Mouse (Mus musculus) forebrain, embryonic 11.5 days (tissue): ENCODE results near the gene Rapgef2. TPM values are rescaled to one million over a fixed set of nuclear protein-coding genes. Genes with fewer than 3 reads are reported as not detected.

Source experiments
- ATAC-seq: fragments of 200-750 bp; cut with Nextera tagmentation; replicated peaks from 2 replicates; pipeline ENCODE4 v1.8.0; 2017; ENCODE audit warnings: moderate TSS enrichment; ENCODE audit not compliant: low FRiP score
- DNase-seq: peaks from one replicate; pipeline ENCODE4 v3.0.0-alpha.2; 2017; ENCODE audit warnings: low spot score
- H3K27ac ChIP-seq: fragments of 300-500 bp; sonication (generic); 2 replicates; pipeline ENCODE4 v1.5.1; 2014; ENCODE audit warnings: low read depth, low read length
- H3K27me3 ChIP-seq: fragments of 300-500 bp; sonication (generic); 2 replicates; pipeline ENCODE4 v1.6.1; 2014; ENCODE audit warnings: mild to moderate bottlenecking, low read length, mixed read lengths; ENCODE audit not compliant: control insufficient read depth, insufficient read depth
- H3K36me3 ChIP-seq: fragments of 300-500 bp; sonication (generic); 2 replicates; pipeline ENCODE4 v1.6.1; 2014; ENCODE audit warnings: mild to moderate bottlenecking, low read length, moderate library complexity, mixed read lengths; ENCODE audit not compliant: control insufficient read depth, insufficient read depth
- H3K4me1 ChIP-seq: fragments of 300-500 bp; sonication (generic); replicated peaks from 2 replicates; pipeline ENCODE4 v1.6.1; 2014; ENCODE audit warnings: low read length, mixed read lengths; ENCODE audit not compliant: control insufficient read depth, insufficient read depth
- H3K4me2 ChIP-seq: fragments of 300-500 bp; sonication (generic); 2 replicates; pipeline ENCODE4 v1.6.1; 2014; ENCODE audit warnings: low read depth, mild to moderate bottlenecking, low read length, moderate library complexity, mixed read lengths; ENCODE audit not compliant: severe bottlenecking
- H3K4me3 ChIP-seq: fragments of 300-500 bp; sonication (generic); 2 replicates; pipeline ENCODE4 v1.5.1; 2014; ENCODE audit warnings: low read depth, low read length
- H3K9ac ChIP-seq: fragments of 300-500 bp; sonication (generic); 2 replicates; pipeline ENCODE4 v1.6.1; 2014; ENCODE audit warnings: low read length
- H3K9me3 ChIP-seq: fragments of 300-500 bp; sonication (generic); 2 replicates; pipeline ENCODE4 v1.6.1; 2016; ENCODE audit warnings: low read length, mixed read lengths; ENCODE audit not compliant: control insufficient read depth
- WGBS: fragments of 180-500 bp; shearing (Covaris S2); extraction: QIAGEN DNeasy Blood & Tissue Kit; methylation state at CpG from one replicate; pipeline ENCODE4 v1.1.7; 2014; 5-methylcytosine and 5-hydroxymethylcytosine counted together
- polyA plus RNA-seq: library from polyadenylated mRNA; unstranded; fragments of >200 nt; fragmentation: Nextera tagmentation; extraction: Ambion mirVana; gene quantifications from 2 replicates; pipeline ENCODE4 v1.2.1, GENCODE M21; 2014

The Rapgef2 gene
- polyA plus RNA-seq, 1 experiment from 2014 or later, result 8.5 TPM

DNA sequence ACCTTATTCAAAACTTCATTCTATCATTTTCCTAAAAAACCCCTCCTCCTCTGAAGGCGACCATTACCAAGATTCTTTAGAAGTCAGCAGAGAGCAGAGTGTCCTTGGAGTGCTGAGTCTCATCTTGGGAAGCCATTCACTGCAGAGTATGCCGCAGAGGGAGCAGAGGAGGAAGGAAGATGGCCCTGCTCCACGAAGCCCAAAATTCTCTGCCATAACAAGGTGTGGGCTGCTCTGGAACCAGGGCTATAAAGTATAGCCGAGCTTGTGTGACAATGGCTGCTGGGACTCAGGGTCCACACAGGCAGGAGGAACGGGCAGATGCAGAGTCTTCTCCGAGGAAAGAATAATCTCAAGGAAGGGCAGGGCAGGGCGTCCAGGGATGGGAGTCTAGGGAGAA is 62.0 kb downstream of the Rapgef2 start:
- Histone ChIP-seq H3K9me3 (no peaks in the 10 kb centered on the region), H3K4me1 (no peaks in the 10 kb centered on the region; the same call in 1 of the 2 replicates), H3K27me3 (no peaks in the 10 kb centered on the region), H3K27ac (no peak overlapping the region), H3K4me3 (no peak overlapping the region), H3K36me3 (no peaks in the 10 kb centered on the region), H3K4me2 (no peak overlapping the region), H3K9ac (no peak overlapping the region)
- ATAC-seq, result no peak
- WGBS, result 83% methylated on average over 7 of the region's 7 CpGs
- no peak for DNase-seq

DNA sequence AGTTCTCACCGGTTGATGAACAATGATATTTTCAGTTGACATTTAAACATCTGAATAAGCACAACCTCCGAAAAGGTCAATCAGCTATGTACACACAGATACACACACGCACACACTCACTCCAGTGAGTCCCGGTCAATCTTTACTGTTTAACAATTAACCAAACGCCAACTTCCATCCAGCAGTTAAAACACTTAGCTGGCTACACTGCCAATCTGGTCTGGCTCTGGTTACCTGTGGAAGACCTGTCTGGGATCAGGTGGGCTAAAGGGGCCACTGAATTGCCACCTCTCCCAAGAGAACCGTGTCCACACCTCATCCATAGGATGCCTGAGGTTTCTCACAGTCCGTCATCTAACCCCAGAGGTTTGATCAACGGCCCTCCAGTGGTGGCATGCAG is 63.0 kb downstream of the Rapgef2 start:
- no peak overlapping the region for H3K9ac ChIP-seq
- H3K4me3 ChIP-seq, result no peak overlapping the region
- H3K36me3 ChIP-seq, result no peaks in the 10 kb centered on the region
- H3K4me2 ChIP-seq, result no peak overlapping the region
- 67% methylated on average over 8 of the region's 8 CpGs for WGBS
- no peaks in the 10 kb centered on the region for H3K9me3 ChIP-seq
- ATAC-seq (no peak), DNase-seq (no peak)
- H3K4me1 ChIP-seq, result peaks cover 6% of the 10 kb centered on the region; the same call in 1 of the 2 replicates
- H3K27ac ChIP-seq, result no peak overlapping the region
- H3K27me3 ChIP-seq, result no peaks in the 10 kb centered on the region

DNA sequence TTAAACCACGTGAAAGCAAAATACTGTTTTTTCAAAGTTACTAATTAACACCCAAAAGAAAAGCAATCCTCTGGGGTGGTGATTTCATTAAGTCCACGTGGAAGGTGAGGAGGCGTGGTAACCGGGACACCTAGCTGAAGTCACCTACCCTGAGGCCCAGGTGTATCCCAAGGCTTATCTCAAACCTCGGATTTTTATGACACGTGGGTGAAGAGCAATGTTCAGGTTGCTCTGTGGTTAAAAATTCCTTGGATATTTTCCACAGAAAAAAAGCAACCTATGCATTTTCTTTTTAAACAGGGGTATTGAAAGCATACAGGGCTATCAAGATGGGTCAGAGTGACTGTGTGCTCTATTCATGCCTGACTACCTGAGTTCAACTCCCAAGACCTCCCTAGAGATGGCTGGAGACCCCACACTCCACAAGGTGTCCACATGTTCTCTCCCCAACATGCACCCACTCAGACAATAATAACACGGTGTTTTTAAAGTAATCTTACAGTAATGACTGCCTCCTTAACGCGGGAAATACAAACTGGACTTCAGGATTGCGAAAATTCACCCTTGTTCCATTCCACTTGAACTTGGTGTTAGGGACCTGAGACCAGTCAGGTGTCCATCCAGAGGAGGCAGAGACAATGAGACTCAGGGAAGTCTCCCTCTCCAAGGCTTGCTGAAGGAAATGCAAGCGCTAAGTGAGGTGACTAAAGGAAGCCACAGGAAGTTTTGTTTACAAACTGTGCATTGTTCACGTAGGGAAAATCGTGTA is 63.9 kb downstream of the Rapgef2 start:
- Histone ChIP-seq H3K4me1 (peaks cover 6% of the 10 kb centered on the region; the same call in 1 of the 2 replicates), H3K36me3 (no peaks in the 10 kb centered on the region), H3K4me3 (no peak overlapping the region), H3K4me2 (no peak overlapping the region), H3K9me3 (no peaks in the 10 kb centered on the region), H3K27ac (no peak overlapping the region), H3K9ac (no peak overlapping the region), H3K27me3 (no peaks in the 10 kb centered on the region)
- WGBS, result 53% methylated on average over 13 of the region's 13 CpGs
- DNase-seq (no peak), ATAC-seq (no peak)

DNA sequence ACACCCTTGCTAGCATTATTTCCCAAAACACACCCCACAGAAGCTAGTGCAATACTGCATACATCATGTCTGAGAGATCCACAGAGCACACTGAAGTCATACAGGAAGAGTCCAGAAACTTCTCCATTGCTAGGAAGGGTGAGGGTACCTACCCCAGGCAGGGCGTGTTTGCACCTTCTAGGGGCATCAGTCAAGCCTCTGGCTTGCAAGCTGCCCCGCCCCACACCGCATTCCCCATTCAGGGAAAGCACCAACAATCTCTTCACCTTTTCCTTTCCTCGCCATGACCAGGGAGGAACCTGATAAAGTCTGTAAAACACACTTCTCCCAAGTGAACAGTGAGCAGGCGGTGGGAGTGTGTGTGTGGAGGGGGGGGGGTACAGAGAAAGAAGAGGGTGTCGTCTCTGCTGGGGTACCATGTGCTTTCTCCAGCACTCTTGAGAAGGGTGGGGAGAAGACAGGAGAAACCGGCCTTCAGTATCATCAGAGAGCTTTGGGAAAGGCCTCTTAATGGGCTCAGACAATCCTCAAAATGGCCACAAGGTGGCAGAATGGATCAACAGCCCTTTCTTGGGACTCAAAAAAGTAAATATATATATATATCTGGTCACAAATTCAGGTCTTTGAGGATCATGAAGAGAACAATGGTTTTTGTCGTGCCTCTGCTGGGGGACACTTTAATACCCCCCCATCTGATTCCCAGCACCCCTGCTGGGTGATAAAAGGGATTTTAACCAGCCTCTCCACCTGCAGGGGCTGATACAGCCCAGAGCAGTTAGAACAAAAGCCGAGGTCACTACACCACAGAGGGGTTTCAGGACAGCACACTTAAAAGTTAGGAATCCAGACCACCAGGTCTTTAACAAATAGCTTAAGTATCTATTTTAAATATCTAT is 64.8 kb downstream of the Rapgef2 start:
- DNase-seq, result peak; percentile 60
- Histone ChIP-seq H3K27ac (no peak overlapping the region), H3K9me3 (no peaks in the 10 kb centered on the region), H3K4me2 (no peak overlapping the region), H3K4me3 (no peak overlapping the region), H3K4me1 (peaks cover 6% of the 10 kb centered on the region; the same call in 1 of the 2 replicates), H3K9ac (no peak overlapping the region), H3K27me3 (no peaks in the 10 kb centered on the region), H3K36me3 (no peaks in the 10 kb centered on the region)
- 31% methylated on average over 9 of the region's 9 CpGs for WGBS
- peak; percentile 72 for ATAC-seq

DNA sequence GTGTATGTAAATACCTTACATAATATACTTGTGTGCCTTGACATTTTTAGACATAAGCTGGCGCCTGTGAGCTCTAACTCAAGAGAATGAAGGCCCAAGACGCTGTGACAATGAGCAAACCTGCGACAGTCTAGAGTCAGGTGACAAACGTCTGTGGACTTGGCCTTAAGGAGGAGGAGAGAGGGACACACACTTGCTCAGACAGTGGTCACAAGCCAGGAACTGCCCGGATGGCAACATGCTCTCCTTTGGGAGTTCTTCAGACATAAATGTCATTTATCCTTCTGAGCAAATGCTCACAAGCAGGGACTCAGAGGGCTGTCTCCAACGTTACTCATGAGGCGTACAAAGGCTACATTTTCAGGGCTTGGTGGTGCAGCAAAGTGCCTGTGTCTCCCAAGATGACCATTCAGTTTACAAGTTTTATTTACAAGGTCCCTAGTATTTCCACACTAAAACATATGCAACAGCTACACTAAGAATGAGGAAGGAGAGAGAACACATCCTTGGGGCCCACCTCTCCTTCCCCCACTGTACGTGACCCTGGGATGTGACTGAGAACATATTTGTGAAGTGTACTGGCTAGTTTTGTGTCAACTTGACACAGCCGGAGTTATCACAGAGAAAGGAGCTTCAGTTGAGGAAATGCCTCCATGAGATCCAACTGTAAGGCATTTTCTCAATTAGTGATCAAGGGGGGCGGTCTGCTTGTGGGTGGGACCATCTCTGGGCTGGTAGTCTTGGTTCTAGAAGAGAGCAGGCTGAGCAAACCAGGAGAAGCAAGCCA is 67.0 kb downstream of the Rapgef2 start:
- no peak for DNase-seq
- Histone ChIP-seq H3K9ac (no peak overlapping the region; the same call in 1 of the 2 replicates), H3K4me3 (no peak overlapping the region), H3K27ac (no peak overlapping the region), H3K9me3 (no peaks in the 10 kb centered on the region), H3K4me1 (peaks cover 6% of the 10 kb centered on the region; the same call in 1 of the 2 replicates), H3K27me3 (no peaks in the 10 kb centered on the region), H3K36me3 (no peaks in the 10 kb centered on the region), H3K4me2 (no peak overlapping the region)
- 0 out of 2 replicates have a peak, but pooled peaks have one; percentile 32 for ATAC-seq
- 39% methylated on average over 10 of the region's 10 CpGs for WGBS

DNA sequence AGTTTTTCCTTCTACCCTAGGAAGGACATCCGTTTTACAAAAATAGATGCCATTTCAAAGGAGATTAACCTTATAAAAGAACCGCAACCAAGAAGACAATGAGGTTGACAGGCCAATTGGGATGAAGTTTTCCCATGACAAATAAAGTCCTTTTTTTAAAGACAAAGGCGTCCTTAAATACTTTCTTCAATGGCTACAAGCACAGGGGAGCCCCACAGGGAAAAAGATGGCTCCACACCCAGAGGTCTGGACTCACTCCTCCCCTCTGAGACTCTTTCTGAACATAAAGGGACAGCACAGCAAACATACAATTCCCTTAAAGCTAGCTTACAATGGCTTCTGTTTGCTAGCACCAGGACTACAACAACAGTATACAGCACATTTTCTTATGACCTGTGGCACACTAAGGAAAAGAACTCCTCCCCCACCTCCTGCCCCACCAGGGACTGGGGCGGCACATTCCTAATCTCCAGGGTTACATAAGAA is 67.7 kb downstream of the Rapgef2 start:
- no peaks in the 10 kb centered on the region for H3K36me3 ChIP-seq
- no peak overlapping the region for H3K9ac ChIP-seq
- H3K27ac ChIP-seq, result 0 out of 2 replicates have a peak overlapping the region, but pooled peaks have one; percentile 6
- DNase-seq (no peak), ATAC-seq (peak; percentile 62; the same call in 1 of the 2 replicates)
- 8% methylated on average over 4 of the region's 4 CpGs for WGBS
- 0 out of 2 replicates have a peak overlapping the region, but pooled peaks have one; percentile 15 for H3K4me2 ChIP-seq
- no peaks in the 10 kb centered on the region for H3K27me3 ChIP-seq
- H3K4me3 ChIP-seq, result no peak overlapping the region
- H3K4me1 ChIP-seq, result peaks cover 6% of the 10 kb centered on the region; the same call in 1 of the 2 replicates
- H3K9me3 ChIP-seq, result no peaks in the 10 kb centered on the region

DNA sequence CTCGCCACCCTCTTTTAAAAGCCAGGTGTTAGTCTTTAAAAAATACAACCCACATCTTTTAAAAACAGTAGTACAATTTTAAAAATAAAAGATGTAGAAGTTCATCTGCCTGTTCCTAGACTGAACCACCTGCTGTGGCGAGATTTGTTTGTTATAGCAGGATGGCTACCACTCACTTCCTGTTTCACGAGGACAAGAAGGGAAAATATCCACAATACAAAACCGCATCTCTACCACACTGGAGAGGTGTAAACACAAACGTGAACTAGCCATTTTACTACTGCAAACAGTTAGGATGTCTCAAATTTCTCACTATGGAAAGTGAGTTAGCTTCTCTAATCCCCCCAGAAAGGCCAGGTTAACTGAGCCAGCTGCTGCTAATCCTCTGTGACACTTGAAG is 76.1 kb downstream of the Rapgef2 start:
- H3K27ac ChIP-seq, result no peak overlapping the region
- no peak overlapping the region for H3K4me2 ChIP-seq
- no peaks in the 10 kb centered on the region for H3K27me3 ChIP-seq
- DNase-seq, result no peak
- no peaks in the 10 kb centered on the region for H3K9me3 ChIP-seq
- H3K4me3 ChIP-seq, result no peak overlapping the region
- no peaks in the 10 kb centered on the region for H3K36me3 ChIP-seq
- H3K4me1 ChIP-seq, result no peaks in the 10 kb centered on the region
- WGBS, result 77% methylated on average over 5 of the region's 5 CpGs
- H3K9ac ChIP-seq, result no peak overlapping the region
- no peak for ATAC-seq

DNA sequence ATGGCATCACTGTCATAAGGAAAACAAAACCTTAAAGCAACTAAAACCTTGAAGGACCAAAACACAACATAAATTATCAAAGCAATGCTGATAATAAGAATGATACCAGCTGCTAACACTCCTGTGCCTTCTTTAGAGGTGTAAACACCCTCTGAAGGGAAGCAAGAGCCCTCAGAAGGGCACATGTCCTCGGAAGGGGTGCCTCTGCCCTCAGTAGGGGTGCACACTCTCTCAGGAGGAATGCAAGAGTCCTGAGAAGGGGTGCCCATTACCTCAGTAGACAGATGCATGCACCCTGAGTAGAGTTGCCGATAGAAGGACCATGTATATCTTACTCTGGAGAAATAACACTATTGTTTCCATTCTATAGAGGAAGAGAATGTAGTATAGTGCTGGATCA is 79.1 kb downstream of the Rapgef2 start:
- no peaks in the 10 kb centered on the region for H3K4me1 ChIP-seq
- ATAC-seq (no peak), DNase-seq (no peak)
- no peak overlapping the region for H3K9ac ChIP-seq
- H3K36me3 ChIP-seq, result no peaks in the 10 kb centered on the region
- 93% methylated on average over 2 of the region's 2 CpGs for WGBS
- H3K9me3 ChIP-seq, result no peaks in the 10 kb centered on the region
- H3K27ac ChIP-seq, result no peak overlapping the region
- no peak overlapping the region for H3K4me2 ChIP-seq
- no peak overlapping the region for H3K4me3 ChIP-seq
- H3K27me3 ChIP-seq, result no peaks in the 10 kb centered on the region
